Mouse (Mus musculus): ENCODE results near the gene B3galt4. TPM values are rescaled to one million over a fixed set of nuclear protein-coding genes. Genes with fewer than 3 reads are reported as not detected.
A peak's percentile ranks its signal among the peaks of the same experiment; 100 is the strongest.
"Not testable (repeated sequence)": the region's sequence is repeated elsewhere in the genome, so short reads cannot be mapped to it uniquely, and the experiment has no call there.

The B3galt4 gene
- polyA plus RNA-seq, 1 experiment from 2014 or later = 15.2 TPM

DNA sequence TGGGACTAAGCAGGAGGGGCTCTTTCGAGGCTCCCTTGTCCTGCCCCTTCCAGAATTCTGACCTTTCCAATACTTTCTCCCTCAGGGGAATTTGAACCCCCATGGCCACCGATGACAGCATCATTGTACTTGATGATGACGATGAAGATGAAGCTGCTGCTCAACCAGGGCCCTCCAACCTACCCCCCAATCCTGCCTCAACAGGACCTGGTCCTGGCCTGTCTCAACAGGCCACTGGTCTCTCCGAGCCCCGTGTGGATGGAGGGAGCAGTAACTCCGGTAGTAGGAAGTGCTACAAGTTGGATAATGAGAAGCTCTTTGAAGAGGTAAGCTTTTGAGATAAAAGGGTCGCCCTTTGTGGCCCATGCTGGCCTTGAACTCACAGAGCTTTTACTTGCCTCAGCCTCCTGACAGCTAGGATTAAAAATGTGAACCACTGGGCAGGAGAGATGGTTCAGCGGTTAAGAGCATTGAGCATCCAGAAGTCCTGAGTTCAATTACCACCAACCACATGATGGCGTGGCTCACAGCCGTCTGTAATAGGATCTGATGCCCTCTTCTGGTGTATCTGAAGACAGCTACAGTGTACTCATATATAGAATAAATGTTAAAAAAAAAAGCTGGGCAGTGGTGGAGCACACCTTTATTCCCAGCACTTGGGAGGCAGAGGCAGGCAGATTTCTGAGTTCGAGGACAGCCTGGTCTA, 40.8 kb downstream of the B3galt4 start:
- Histone ChIP-seq H3K36me3 (ENCODE audit: control insufficient read depth, insufficient read depth, low read length) (peaks cover 20% of the 10 kb centered on the region), H3K4me2 (replicated peaks; ENCODE audit: low read depth) (peak overlapping the region; percentile 94), H3K4me3 (ENCODE audit: low read depth, low read length) (peak overlapping the region; percentile 86), H3K27ac (replicated peaks) (peak overlapping the region; percentile 99), H3K9me3 (ENCODE audit: control insufficient read depth, low read length) (no peaks in the 10 kb centered on the region), H3K27me3 (ENCODE audit: control insufficient read depth, insufficient read depth, low read length) (no peaks in the 10 kb centered on the region), H3K9ac (ENCODE audit: low read length) (peak overlapping the region; percentile 97), H3K4me1 (replicated peaks; ENCODE audit: control insufficient read depth, insufficient read depth) (peaks cover 3% of the 10 kb centered on the region; the same call in 1 of the 2 replicates)
- 40% methylated on average over 11 of the region's 11 CpGs for WGBS
- TF ChIP-seq EP300 (optimal IDR thresholded peaks at IDR 0.05) (no peak), CTCF (IDR thresholded peaks at IDR 0.05; ENCODE audit: low read depth) (peak; percentile 55)
- DNase-seq (ENCODE audit: low spot score) (no peak), ATAC-seq (ENCODE audit: low FRiP score, low TSS enrichment) (no peak)

DNA sequence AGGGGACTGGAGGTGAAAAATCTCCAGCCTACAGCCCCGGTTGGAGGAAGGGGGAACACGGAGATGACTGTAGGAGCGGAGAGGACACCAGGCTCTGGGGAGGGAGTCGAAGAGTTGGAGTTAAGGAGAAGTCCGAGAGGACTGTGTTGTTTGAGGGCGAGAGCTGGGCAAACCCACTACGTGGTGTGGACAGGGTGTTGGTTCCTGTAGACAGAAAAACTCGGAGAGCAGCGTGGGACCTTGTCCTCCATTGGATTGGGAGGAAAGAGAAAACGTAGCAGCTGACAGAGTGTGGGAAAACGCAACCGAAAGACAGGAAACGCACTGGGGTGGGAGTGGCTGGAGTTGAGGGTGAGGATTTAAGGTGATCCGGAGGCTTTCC, 41.4 kb downstream of the B3galt4 start:
- Histone ChIP-seq H3K27me3 (ENCODE audit: control insufficient read depth, insufficient read depth, low read length) (no peaks in the 10 kb centered on the region), H3K36me3 (ENCODE audit: control insufficient read depth, insufficient read depth, low read length) (peaks cover 17% of the 10 kb centered on the region), H3K27ac (replicated peaks) (peak overlapping the region; percentile 99), H3K9me3 (ENCODE audit: control insufficient read depth, low read length) (no peaks in the 10 kb centered on the region), H3K9ac (ENCODE audit: low read length) (peak overlapping the region; percentile 97), H3K4me1 (replicated peaks; ENCODE audit: control insufficient read depth, insufficient read depth) (peaks cover 3% of the 10 kb centered on the region; the same call in 1 of the 2 replicates), H3K4me3 (ENCODE audit: low read depth, low read length) (peak overlapping the region; percentile 86), H3K4me2 (replicated peaks; ENCODE audit: low read depth) (peak overlapping the region; percentile 94)
- no peak for TF ChIP-seq EP300 (optimal IDR thresholded peaks at IDR 0.05)
- TF ChIP-seq CTCF (IDR thresholded peaks at IDR 0.05; ENCODE audit: low read depth) = no peak
- WGBS = 1% methylated on average over 14 of the region's 14 CpGs
- DNase-seq (ENCODE audit: low spot score) (peak; percentile 78), ATAC-seq (ENCODE audit: low FRiP score, low TSS enrichment) (peak; percentile 12)

DNA sequence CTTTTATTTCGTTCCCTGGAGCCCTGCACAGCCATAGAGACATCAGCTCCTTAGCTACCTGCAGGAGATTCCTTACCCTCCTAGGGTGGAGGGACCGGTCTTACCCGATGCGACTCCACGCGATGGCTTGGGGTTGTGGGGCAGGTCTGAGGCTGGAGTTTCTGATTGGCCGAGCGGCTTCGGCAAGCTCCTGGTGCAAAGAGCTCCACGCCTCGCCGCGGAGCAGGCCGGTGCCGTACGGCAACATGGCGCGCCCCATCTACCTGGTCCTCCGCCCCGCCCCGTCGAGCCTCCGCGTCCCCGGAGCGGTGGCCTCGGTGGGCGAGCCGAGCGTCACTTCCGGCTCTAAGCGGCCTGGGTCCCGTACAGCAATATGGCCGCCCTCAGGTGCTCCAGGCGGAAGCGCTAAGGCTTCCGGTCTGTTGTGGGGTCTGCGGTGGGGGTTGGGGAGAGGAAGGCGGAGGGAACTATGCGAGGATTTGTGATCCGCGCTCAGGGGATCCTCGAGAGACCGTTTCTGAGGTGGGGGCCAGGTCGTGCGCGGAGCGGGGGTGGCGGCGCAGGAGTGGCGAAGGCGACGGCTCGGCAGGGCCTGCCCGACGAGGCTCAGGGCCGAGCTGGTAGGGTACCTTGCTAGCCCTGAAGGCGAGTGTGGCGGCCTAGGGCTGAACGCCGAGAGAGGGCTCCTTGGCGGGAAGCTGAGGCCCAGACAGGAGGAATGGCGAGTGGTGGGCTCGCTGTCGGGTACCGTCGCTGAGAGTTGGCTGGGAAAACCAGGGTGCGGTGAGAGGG, 42.0 kb downstream of the B3galt4 start, which contains the start of gene Daxx:
TSS of gene Daxx (plus strand) at position 338 of the 792 bp plus-strand sequence.
- Histone ChIP-seq H3K4me1 (replicated peaks; ENCODE audit: control insufficient read depth, insufficient read depth) (peaks cover 3% of the 10 kb centered on the region; the same call in 1 of the 2 replicates), H3K9me3 (ENCODE audit: control insufficient read depth, low read length) (no peaks in the 10 kb centered on the region), H3K27me3 (ENCODE audit: control insufficient read depth, insufficient read depth, low read length) (no peaks in the 10 kb centered on the region), H3K27ac (replicated peaks) (peak within 1 kb of the TSS; percentile 99), H3K36me3 (ENCODE audit: control insufficient read depth, insufficient read depth, low read length) (peaks cover 17% of the 10 kb centered on the region), H3K9ac (ENCODE audit: low read length) (peak within 1 kb of the TSS; percentile 97), H3K4me3 (ENCODE audit: low read depth, low read length) (peak within 1 kb of the TSS; percentile 86), H3K4me2 (replicated peaks; ENCODE audit: low read depth) (peak within 1 kb of the TSS; percentile 94)
- peak; percentile 1; the same call in 1 of the 2 replicates for TF ChIP-seq CTCF (IDR thresholded peaks at IDR 0.05; ENCODE audit: low read depth)
- no peak for TF ChIP-seq EP300 (optimal IDR thresholded peaks at IDR 0.05)
- ATAC-seq (ENCODE audit: low FRiP score, low TSS enrichment) (peak; percentile 96), DNase-seq (ENCODE audit: low spot score) (peak; percentile 99)
- under 1% methylated on average over 67 of the region's 68 CpGs for WGBS

DNA sequence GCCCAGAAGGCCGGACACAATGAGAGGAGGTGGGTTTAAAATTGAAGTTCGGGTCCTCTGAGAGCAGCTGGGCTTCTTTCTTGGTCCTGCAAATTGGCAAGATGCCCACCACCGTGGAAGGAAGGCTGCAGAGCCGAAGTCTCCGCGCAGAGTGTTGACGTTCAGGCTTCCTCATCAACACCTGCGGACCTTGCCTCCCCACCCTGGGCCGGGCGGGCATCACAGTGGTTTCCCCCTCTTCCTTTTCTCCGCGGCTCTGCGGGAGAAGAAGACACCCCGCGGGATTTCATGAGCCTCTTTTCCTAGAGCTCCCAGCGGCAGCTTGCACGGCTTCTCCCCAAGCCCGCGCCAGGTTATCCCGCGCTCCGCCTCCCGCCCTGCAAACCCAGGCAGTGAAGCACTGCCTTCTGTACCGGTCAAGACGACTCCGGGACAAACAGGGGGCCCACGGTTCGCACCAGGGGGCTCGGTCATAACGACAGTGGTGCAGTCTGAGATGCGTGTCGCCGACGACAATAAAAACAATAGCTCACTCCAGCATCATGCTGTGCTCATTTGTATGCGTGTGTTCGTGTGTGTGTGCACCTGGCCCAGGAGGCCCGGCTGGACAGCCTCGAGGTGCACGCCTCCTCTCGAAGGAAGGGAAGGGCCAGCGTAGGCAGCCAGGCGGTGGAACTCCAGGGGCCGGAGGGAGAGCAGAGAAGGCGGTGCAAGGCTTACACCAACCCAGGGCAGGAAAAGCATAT, 42.8 kb downstream of the B3galt4 start:
- peaks cover 9% of the 10 kb centered on the region; the same call in 1 of the 2 replicates for H3K36me3 ChIP-seq (ENCODE audit: control insufficient read depth, insufficient read depth, low read length)
- ATAC-seq (ENCODE audit: low FRiP score, low TSS enrichment) (peak; percentile 59), DNase-seq (ENCODE audit: low spot score) (peak; percentile 63)
- peak overlapping the region; percentile 94 for H3K4me2 ChIP-seq (replicated peaks; ENCODE audit: low read depth)
- H3K9me3 ChIP-seq (ENCODE audit: control insufficient read depth, low read length) = no peaks in the 10 kb centered on the region
- H3K27ac ChIP-seq (replicated peaks) = peak overlapping the region; percentile 99
- TF ChIP-seq EP300 (optimal IDR thresholded peaks at IDR 0.05) (no peak), CTCF (IDR thresholded peaks at IDR 0.05; ENCODE audit: low read depth) (no peak)
- peaks cover 3% of the 10 kb centered on the region; the same call in 1 of the 2 replicates for H3K4me1 ChIP-seq (replicated peaks; ENCODE audit: control insufficient read depth, insufficient read depth)
- peak overlapping the region; percentile 69 for H3K9ac ChIP-seq (ENCODE audit: low read length)
- H3K27me3 ChIP-seq (ENCODE audit: control insufficient read depth, insufficient read depth, low read length) = no peaks in the 10 kb centered on the region
- WGBS = under 1% methylated on average over 42 of the region's 44 CpGs
- H3K4me3 ChIP-seq (ENCODE audit: low read depth, low read length) = peak overlapping the region; percentile 86

DNA sequence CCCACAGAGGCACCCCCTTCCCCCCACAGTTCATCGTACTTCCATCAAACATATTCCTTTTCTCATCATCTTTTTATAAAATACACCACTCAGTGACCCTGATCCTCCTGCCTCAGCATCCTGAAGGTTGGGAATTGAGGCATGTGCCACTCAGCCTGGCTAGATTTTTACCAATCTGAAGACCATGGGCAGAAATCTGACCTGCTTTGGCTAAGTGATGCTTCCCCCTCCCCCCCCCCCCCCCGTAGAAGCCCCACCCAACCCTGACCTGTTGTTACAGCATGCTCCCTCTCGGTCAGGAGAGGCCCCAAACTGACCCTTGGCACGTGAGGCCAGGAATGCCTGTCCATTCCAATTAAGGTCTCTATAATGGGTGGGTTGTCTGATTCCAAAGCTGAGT, 46.5 kb downstream of the B3galt4 start, which contains the start of gene Platr17:
TSS of gene Platr17 (plus strand) at position 301 of the 400 bp plus-strand sequence.
- H3K4me2 ChIP-seq (replicated peaks; ENCODE audit: low read depth); H3K4me1 ChIP-seq (replicated peaks; ENCODE audit: control insufficient read depth, insufficient read depth); H3K27me3 ChIP-seq (ENCODE audit: control insufficient read depth, insufficient read depth, low read length); H3K27ac ChIP-seq (replicated peaks); H3K9ac ChIP-seq (ENCODE audit: low read length); DNase-seq (ENCODE audit: low spot score); H3K9me3 ChIP-seq (ENCODE audit: control insufficient read depth, low read length); H3K36me3 ChIP-seq (ENCODE audit: control insufficient read depth, insufficient read depth, low read length); H3K4me3 ChIP-seq (ENCODE audit: low read depth, low read length); ATAC-seq (ENCODE audit: low FRiP score, low TSS enrichment): not testable (repeated sequence)
- 30% methylated on average over 3 of the region's 4 CpGs for WGBS

DNA sequence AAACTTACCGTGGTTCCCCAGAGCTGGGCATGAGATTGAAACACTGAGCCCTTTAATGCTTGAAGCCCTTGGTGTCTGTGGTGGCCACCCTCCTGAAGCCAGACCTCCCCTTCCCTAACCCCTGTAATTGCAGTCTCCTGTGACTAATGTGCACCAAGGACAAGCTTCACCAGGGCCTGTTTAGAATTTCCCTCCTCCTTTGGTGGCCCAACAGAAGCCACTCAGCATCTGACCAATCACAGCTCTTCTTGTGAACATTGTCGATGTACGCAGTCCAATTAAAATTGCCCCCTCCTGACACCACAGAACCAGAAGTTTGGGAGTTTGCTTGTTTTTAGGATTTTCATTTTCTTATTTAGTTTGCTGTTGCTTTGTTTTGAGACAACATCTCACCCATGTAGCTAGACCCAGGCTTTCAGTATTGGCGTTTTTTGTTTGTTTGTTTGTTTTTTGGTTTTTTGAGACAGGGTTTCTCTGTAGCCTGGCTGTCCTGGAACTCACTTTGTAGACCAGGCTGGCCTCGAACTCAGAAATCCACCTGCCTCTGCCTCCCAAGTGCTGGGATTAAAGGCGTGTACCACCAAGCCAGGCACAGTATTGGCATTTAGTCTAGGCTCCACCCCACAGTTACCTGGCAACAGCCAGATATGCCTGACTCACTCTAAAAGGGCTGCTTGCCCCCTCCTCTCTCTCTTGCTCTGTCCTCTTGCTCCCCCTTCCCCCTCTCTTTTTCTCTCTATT, 47.2 kb downstream of the B3galt4 start:
- H3K27ac ChIP-seq (replicated peaks); H3K9me3 ChIP-seq (ENCODE audit: control insufficient read depth, low read length); H3K4me1 ChIP-seq (replicated peaks; ENCODE audit: control insufficient read depth, insufficient read depth); H3K27me3 ChIP-seq (ENCODE audit: control insufficient read depth, insufficient read depth, low read length); H3K9ac ChIP-seq (ENCODE audit: low read length); ATAC-seq (ENCODE audit: low FRiP score, low TSS enrichment); H3K36me3 ChIP-seq (ENCODE audit: control insufficient read depth, insufficient read depth, low read length); H3K4me3 ChIP-seq (ENCODE audit: low read depth, low read length); H3K4me2 ChIP-seq (replicated peaks; ENCODE audit: low read depth); DNase-seq (ENCODE audit: low spot score): not testable (repeated sequence)
- WGBS = 70% methylated on average over 6 of the region's 6 CpGs

Data from stomach, postnatal 0 days (tissue).